Mouse (Mus musculus) urinary bladder, adult 18-20 months (tissue): ENCODE results near the gene Lcp1.
A peak's percentile ranks its signal among the peaks of the same experiment; 100 is the strongest.
"Not testable (repeated sequence)": the region's sequence is repeated elsewhere in the genome, so short reads cannot be mapped to it uniquely, and the experiment has no call there.

ENCODE experiments used
- DNase-seq, 2 experiments: peaks; one replicate each; pipeline ENCODE4 v3.0.0; 2022; ENCODE audit warnings: low spot score in 2 of 2, mixed read lengths in 2 of 2

Lcp1 gene

DNA sequence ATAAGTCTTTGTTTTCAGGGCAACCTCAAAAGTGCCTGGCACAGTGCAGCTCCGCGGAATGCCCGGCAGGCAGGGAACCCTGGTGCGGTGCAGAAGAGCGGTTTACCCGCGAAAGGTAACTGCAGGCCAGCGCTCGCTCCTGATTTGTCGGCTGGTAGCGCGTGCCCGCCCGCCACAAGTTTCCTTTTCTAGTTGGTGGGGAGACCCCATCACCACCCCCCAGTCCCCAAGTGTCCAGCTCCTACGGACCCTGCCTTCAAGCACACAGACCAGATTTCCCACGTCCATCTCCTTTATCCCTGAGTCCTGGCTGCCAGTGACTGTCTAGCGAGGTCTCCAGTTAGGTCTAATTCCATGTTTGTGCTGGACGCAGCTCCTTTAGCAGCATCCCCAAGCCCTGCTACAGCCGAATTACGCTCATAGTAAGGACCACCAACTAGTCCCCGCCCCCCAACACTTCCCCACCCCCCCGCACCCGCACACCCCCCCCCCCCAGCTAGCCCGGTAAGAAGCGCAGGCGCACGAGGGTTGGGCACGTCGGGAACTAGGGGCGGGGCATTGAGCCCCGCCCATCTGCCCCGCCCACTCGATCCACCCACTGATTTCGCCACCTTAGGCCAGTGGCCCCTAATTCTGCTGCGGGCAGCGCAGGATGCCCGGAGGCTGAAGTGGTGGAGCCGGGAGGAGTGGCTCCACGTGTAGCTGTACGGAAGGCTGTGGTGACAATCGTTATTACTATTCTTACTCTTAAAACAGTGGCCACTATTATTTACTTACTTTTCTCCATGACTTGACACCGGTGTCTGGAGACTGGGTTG is at the start of gene Lcp1, which contains the start of gene Lrrc63:
Gene Lcp1, plus strand, starts transcription at position 601 of the 818 bp plus-strand sequence.
Gene Lrrc63, minus strand, starts transcription at position 381 of the 818 bp plus-strand sequence.
- peak; percentile 74 to 76 for DNase-seq

DNA sequence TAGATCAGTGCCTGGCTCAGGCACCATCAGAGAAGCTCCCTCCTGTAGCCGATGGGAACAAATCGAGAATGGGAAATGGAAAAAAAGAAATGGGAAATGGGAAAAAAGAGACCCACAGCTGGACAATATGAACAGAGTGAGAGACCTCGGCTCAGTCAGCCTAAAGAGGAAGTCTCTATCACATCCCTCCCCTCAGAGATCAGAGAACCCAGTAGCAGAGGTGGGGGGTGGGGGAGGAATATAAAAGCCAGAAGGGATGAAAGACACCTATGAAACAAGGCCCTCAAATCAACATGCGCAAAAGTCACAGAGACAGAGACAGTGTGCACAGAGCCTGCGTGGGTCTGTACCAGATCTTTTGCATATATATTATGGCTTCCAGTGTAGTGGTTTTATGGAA is 27.9 kb upstream of the Lcp1 start:
- DNase-seq, result no peak

DNA sequence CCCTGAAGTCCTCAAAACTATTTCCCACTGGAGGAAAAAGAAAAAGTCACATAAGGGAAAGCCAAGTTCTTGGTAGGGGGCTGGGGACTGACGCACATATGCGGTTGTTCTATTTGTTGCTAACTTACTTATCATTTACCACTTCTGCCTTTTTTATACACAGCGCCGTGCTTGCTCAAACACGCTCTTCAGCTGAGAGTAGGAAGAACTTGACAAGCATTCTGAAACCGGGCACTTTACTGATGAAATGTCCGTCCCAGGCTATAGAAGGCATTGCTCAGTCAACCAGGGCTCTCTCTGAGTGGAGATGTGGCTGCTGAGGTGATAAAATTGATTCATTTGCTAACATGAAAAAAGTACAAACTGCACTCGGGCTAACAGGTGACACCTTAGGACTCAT is 9.2 kb upstream of the Lcp1 start:
- DNase-seq, result no peak

DNA sequence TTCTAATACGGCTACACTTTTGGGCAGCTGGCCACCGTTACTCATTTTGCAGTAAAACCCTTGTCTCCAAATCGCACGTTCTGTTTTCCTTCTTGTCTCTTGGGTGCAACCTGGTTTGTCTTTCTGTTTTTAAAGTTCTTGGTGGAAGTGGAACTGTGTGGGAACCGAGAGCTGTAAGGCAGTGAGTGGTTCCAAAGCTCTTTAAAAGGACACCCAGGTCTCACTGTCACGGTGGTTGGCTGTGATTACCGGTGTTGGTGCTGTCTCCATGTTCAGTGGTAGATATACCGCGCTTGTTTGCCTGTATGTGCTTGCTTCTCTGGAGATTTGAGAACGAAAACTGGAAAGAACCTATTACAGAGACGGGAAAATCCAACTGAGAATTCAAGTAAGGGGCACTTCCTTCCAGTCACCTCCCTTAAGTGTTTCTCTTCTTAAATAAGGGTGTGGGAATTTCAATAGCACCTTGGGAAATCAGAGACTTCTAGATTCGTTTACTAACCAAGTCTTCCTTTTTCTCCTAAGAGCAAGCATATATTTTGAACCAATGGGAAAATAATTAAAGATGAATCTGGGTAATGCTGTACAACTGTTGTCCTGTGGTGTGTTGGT is 529 bp downstream of the Lcp1 start:
- no peak for DNase-seq

DNA sequence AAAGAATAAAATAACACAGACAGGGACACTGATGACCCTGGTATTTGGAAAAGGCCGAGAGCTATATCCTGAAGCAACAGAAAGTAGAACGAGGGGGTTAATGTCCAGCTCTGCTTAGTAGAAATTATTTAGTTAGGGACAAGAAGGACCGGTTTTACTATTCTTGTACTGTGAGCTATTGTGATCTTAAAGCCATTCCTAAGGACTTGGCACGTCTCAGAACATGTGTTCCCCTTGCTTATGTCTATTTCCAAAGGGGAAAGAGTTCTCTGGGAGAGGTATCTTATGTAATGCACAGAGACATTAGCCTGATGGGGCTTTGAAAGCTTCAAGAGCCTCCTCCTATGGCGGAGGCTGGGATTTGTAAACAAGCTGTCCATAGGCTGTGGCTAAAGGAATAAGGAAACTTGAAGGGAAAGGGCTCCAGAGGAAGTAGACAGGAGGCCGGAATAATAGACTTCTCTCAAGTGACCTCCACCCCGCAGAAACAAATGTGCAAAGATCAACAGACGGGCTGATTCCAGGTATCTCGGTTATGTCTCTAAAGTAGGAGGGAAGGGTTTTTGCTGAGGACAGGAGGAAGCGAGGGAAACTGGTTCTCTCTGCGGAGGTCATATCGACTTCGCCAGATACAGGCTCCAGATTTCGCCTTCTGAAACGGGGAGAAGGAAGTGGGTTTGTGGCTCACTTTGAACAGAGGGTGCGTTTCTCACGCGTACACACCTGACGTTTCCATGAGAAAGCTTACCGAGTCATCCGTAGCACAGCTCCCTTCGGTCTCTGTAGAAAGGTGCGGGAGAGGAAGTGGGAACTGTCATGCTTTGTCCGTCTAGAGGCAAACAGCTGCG is 5.4 kb downstream of the Lcp1 start:
- peak in 1 of 2 experiments; percentile 31 for DNase-seq

DNA sequence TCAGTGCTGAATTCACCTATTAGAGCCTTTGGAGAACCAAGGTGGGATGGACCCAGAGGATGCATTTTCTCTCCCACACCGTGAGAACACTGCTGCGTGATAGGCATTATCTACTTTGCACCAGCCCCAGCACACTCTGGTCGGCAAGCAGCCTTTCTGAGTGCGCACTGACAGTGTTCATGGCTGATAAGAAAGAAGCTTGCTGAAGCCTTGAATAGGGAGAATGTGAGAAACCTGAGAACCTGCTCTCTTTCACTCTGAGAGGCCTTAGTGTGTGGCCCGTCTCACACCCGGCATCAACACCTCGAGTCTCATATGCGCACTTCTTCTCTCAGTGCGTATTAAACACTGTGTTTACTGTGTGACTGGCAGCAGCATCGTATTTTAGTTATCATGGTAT is 7.6 kb downstream of the Lcp1 start:
- no peak for DNase-seq

DNA sequence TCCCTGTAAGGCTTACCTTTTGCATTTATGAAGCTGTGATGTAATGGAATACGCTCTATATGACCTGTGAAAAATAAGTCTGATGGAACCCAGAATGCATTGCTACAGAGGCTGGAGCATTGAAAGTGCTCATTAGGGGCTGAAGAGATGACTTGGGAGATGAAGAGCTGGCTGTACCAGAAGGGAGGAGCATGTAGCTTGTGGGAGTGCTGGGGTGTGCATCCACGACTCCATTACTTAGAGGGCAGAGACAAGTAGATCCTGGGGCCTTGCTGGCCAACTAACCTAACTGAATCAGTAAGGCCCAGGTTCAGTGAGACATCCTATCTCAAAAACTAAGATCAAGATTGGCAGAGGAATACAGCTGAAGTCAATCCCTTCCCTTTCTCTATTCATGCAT is 8.3 kb downstream of the Lcp1 start:
- no peak for DNase-seq

DNA sequence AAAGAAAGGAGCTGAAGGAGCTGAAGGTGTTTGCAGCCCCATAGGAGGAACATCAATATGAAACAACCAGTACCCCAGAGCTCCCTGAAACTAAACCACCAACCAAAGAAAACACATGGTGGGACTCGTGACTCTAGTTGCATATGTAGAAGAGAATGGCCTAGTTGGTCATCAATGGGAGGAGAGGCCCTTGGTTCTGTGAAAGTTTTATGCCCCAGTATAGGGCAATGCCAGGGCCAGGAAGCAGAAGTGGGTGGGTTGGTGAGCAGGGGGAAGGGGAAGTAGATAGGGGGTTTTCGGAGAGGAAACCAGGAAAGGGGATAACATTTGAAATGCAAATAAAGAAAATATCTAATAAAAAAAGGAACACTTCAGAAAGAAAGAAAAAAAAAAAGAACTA is 16.8 kb downstream of the Lcp1 start:
- not testable (repeated sequence) for DNase-seq

DNA sequence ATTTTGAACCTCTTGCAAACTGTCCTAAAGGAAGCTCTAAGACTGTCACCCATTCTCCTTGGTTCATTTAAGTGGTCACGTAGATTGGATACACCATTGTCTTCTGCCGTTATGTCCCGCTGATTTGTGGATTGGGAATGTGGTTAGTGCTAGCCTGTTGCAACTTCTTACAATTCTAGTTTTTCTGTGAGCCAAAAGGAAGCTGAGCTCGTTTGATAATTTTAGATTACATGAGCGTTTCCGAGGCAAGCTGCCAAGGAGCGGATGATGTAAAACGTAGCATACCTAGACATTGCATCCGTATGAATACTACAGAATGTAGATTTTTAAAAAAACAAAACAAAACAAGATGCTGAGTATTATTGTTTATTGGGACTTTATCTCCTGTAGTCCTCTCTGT is 17.3 kb downstream of the Lcp1 start:
- DNase-seq, result no peak

DNA sequence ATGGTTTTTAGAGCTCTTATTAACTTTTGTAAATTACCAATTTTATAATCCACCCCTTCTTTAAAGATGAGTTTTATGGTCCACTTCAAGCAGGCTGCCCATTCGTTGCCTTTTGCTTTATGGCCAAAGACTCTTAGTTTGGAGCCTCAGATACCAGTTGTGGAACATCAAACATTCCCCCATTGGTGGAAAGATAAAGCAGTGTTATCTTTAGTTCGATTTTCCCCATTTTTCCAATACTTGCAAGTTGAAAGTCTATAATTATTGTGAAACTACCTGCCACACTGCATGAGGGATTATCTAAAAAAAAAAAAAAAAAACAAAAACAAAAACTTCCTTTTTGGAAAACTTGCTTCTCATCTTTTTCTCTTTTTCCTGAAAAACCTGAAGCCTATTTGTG is 19.8 kb downstream of the Lcp1 start:
- no peak for DNase-seq

DNA sequence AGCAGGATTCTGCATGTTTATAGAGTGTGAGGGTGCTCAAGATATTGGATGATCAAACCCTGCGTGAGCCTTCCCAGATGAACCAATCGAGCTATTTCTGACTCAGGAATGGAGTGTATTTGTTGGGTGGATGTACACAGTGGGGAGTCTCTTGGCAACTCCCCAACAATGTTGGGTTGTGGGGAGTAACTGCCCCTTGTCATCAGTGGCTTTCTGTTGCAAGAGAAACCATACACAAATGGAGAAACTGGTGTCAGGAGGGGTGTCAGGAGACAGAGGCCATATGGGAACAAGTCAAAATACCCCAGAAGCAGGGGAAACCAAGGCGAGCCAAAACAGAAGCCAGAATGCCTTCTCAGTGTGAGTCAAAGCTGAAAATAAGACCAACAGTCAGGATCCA is 20.2 kb downstream of the Lcp1 start:
- DNase-seq, result no peak

DNA sequence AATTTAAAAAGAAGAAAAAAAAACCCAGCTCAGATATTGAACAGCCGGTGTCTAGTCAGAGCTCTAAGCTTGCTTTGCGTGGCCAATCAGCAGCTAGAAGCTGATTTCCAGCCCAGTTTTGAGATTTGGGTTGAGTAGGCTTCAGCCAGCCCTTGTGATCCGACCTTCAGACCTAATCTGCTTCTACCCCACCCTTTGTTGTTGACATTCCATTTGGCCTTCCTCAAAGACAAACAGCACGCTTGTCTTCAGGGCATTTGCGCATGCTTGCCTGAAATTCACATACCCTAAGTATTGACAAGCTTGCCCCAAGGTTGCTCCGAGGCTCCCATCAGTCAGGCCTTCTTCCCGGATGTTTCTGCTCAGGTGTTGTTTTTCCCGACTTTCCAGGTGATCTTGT is 23.6 kb downstream of the Lcp1 start:
- DNase-seq, result no peak

DNA sequence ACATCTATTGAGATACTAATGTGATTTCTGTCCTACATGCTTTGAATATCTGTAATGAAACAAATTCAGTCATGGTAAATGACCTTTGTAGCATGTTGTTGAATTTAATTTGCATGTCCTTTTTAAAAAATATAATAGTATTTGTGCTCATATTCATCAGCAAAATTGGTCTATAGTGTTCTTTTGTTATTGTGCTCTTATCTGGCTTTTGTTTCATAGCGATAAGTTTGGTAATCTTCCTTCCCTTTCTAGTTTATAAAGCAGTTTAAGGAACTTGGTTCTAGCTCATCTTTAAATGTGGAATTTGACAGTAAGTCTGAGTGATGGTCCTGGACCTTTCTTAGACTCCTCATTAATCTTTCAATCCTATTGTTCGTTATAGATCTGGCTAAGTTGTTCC is 28.5 kb downstream of the Lcp1 start:
- no peak for DNase-seq

DNA sequence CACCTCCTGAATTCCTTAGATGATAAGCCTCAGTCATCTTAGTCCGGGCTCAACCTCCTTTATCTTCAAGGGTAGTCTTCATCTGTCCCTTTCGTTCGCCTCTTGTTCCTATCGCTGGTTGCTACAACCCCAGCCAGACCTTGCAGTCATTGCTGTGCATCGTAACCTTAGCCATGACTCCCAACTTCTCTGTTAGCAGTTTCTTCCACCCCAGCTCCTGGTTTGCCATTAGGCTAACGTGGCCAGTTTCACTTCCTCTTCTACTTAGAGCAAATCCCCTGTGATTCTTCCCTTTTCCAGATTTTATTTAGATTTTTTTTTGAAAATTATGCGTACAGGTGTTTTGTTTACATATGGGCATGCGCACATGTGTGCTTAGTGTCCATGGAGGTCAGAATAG is 33.0 kb downstream of the Lcp1 start:
- DNase-seq, result no peak

DNA sequence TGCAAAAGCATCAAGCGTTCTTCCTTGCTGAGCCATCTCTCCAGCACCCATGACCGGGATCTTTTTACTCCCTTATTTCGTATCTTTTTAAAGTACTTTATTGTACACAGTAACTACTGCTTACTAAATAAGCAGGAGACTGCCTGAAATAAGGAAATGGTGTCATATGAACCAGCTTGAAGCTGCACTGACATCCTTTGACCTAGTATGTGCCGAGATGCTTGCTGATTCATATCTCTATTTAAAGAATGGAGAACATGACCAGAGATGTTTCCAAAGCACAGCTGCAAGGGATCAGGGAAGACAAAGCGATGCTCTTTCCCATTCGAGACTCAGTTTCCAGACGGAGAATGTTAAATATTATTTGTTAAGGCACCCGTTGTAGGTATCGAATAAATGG is 33.4 kb downstream of the Lcp1 start:
- no peak for DNase-seq

DNA sequence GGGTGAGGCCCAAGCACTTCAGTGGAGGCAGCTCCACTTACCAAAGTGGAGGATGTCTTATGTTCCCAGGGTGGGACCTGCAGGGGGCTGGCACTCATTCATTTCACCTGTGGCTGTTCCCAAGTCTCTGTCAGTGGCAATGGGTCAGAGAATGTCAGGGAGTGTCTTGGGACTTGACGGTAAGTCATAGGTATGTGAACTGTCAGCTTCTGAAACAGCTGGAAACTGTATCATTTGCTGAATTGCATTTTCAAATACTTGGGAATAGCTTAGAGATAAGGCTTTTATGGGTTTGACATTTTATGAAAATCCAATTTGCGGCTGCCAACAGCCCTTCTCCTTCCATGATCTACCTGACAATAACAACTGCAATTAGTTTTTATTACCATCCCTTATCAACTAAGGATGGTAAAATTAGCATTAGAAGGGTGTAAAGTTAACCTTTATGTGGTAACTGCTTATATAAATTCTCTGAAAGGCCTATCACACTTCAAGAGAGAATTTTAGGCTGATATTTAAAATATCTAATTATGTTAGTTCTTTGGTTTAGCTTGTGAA is 34.8 kb downstream of the Lcp1 start:
- DNase-seq, result no peak

DNA sequence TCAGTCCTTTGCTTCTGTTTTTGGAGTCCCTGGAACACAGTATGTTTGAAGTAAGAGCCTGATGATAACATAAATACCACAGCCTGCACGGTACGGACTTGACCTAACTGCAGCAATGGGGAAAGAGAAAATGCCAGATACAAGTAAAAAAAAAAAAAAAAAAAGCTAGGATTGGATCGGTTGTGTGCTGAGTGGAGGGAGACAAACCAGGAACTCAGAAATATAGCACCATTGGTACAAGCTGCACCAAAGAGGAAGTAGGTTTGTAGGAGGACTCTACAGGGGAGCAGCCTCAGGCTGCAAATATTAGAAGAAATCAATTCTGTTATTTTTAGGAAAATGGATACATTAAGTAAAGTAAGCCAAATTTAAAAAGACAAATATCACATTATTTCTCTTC is 37.6 kb downstream of the Lcp1 start:
- DNase-seq, result no peak

DNA sequence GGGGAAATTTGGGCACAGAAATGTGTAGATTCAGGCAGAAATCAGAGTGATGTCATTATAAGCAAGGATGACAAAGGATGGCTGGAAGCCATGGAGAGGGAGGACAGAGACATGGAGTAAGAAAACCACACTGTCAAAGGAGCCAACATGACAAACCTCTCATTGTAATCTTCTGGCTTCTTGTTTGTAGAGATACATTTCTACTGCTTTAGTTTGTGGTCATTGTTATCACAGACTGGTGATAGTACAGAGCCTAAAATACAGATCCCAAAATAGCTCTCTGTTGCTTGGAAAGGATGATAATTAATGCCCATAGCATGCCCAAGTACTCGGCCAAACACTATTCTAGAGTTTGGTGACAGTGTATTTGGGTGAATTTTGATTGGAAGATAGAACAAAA is 39.6 kb downstream of the Lcp1 start:
- no peak for DNase-seq

DNA sequence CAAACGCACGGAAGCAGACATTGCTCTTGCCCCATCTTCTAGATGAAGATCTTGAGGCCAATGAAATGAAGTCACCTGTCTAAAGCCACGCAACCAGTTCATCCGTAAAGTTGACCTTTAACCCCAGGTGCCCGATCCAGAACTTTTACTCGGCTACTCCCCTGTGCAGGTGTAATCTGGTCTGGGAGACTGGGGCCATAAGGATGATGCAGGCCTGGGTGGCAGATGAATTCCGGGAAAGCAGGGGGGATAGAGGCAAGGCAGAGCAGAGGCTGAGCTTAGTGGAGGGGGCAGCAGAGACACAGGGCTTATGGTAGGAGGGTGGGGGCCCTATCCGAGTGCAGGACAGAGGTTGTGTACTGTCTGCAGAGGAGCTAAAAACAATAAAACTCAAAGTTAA is 43.4 kb downstream of the Lcp1 start:
- no peak for DNase-seq

DNA sequence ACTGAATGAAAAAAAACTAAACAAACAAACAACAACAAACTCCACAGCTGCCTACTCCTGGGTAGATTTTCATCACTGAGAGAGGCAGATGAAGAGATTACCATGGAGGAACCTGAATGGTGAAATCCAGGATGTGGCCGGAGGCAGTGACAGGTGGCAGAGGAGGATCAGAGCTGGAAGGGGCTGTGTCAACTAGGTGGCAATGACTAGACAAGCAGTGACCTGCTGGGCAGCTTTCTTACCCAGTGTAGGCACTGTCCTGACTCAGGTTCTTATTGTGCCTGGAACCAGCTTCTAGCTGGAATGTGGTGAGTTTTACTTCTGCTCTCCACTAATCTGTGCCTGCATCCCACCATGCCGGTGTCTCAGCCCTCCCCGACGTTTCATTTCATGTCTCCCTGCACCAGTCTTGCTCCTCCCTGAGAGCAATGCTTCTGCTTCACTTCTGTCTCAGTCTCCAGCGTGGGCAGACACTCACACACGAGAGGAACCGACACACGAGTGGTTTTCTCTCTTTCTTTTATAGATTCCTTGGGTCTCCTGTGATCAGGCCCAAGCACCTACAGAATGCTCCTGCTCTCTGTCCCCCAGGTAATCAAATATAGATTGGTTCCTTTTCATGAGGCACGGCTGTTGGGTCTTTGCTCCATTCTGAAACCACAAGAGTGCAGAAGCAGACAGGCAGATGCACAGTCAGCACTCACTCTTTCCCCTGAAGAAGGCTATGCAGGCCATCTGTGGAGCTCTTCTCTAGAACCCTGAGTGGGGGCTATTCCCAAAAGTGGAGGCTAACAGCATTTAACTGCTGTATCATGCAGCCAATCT is 44.0 kb downstream of the Lcp1 start:
- DNase-seq, result peak in 1 of 2 experiments; percentile 17

DNA sequence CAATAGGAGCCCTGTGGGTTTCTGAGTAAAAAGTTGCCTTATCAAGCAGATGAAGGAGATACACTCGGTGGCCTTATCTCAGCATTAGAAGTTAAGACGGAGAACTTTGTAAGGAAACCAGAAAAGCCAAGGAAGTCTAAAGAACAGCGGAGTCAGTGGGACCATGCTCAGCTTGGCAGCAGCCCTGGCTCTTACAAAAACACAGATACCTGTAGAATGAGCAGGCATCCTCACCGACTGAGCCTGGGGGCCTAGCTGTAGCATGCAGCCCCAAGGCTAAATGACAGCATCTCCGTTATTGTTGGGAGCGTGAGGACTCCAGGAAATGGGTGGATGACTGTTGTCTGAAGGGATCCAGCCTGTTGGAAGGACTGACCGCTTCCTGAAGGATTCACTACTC is 44.9 kb downstream of the Lcp1 start:
- no peak for DNase-seq
